Mouse (Mus musculus) heart, embryonic 13.5 days (tissue): ENCODE measurements around the gene Pdyn. TPM values are rescaled to one million over a fixed set of nuclear protein-coding genes. Genes with fewer than 3 reads are reported as not detected.
A peak's percentile ranks its signal among the peaks of the same experiment; 100 is the strongest.

Experiments used
- ATAC-seq: fragments of 200-750 bp; cut with Nextera tagmentation; 2 replicates; pipeline ENCODE4 v1.8.0; 2017; ENCODE audit warnings: moderate TSS enrichment; ENCODE audit not compliant: insufficient number of reproducible peaks, low FRiP score, low TSS enrichment; ENCODE audit errors: extremely low read depth
- H3K27ac ChIP-seq: fragments of 300-500 bp; sonication (generic); replicated peaks from 2 replicates; pipeline ENCODE4 v1.5.1; 2015; ENCODE audit warnings: moderate library complexity, mild to moderate bottlenecking, inconsistent platforms
- H3K27me3 ChIP-seq: fragments of 300-500 bp; sonication (generic); replicated peaks from 2 replicates; pipeline ENCODE4 v1.6.1; 2015; ENCODE audit warnings: mild to moderate bottlenecking, inconsistent platforms
- H3K36me3 ChIP-seq: fragments of 300-500 bp; sonication (generic); 2 replicates; pipeline ENCODE4 v1.6.1; 2015; ENCODE audit warnings: mild to moderate bottlenecking, inconsistent platforms
- H3K4me1 ChIP-seq: fragments of 300-500 bp; sonication (generic); 2 replicates; pipeline ENCODE4 v1.6.1; 2015; ENCODE audit warnings: inconsistent platforms
- H3K4me2 ChIP-seq: fragments of 300-500 bp; sonication (generic); 2 replicates; pipeline ENCODE4 v1.6.1; 2015; ENCODE audit warnings: inconsistent platforms, mild to moderate bottlenecking, moderate library complexity
- H3K4me3 ChIP-seq: fragments of 300-500 bp; sonication (generic); 2 replicates; pipeline ENCODE4 v1.5.1; 2015; ENCODE audit warnings: moderate library complexity, mild to moderate bottlenecking, inconsistent platforms
- H3K9ac ChIP-seq: fragments of 300-500 bp; sonication (generic); 2 replicates; pipeline ENCODE4 v1.6.1; 2015; ENCODE audit warnings: inconsistent platforms, mild to moderate bottlenecking, moderate library complexity
- H3K9me3 ChIP-seq: fragments of 300-500 bp; sonication (generic); 2 replicates; pipeline ENCODE4 v1.6.1; 2016; ENCODE audit warnings: inconsistent platforms
- WGBS: fragments of 180-500 bp; shearing (Covaris S2); methylation state at CpG from one replicate; pipeline ENCODE4 v1.1.7; 2015; ENCODE audit warnings: mixed read lengths; 5-methylcytosine and 5-hydroxymethylcytosine counted together
- polyA plus RNA-seq: library from polyadenylated mRNA; unstranded; fragments of >200 nt; fragmentation: Nextera tagmentation; extraction: Ambion mirVana; gene quantifications from 2 replicates; pipeline ENCODE4 v1.2.1, GENCODE M21; 2015

Gene Pdyn
- 0.14 TPM in 1 of 2 replicates, not detected in the other for polyA plus RNA-seq

DNA sequence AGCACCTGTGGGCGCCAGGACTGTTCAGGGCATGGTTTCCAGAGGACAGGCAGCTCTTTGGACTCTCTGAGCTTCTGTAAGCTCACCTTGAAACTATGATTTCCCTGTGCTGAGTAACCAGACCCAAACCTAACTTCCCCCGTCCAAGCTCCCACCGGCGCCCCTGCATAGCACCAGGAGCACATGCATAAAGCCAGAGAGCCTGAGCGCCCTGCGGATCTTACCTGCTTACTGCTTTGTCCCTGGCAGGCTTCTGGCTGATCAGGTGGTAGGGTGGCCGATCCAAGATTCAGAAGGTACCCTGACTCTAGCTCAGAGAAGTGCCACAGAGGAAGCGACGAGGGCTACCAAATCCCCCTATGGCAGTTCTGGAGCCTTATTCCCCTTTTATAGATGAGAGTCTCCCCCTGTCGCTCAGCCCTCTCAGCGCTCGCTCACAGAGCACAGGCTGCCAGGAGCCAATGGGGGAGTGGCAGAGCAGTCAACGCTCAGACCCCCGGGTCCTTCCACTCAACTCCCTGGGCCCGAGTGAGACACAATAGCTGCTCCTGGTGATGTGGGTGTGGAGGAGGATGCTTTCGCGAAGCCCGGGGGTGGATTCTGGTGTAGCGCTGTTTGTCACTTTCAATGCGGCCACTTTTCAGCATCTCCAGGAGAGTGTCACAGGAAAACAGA is at the start of gene Pdyn:
TSS of gene Pdyn (minus strand) at position 361 of the 675 bp plus-strand sequence.
- Histone ChIP-seq H3K9me3 (no peaks in the 10 kb centered on the region), H3K4me1 (peaks cover 8% of the 10 kb centered on the region; the same call in 1 of the 2 replicates), H3K9ac (no peak within 1 kb of the TSS), H3K4me2 (peak within 1 kb of the TSS; percentile 56), H3K36me3 (no peaks in the 10 kb centered on the region), H3K4me3 (peak within 1 kb of the TSS; percentile 27; the same call in 1 of the 2 replicates), H3K27ac (no peak within 1 kb of the TSS), H3K27me3 (peaks cover 85% of the 10 kb centered on the region)
- no peak for ATAC-seq
- WGBS = 9% methylated on average over 20 of the region's 20 CpGs

GRCm38 (mm10) chr2:129742016-129742415 is 42.4 kb upstream of the Pdyn start:
- Histone ChIP-seq H3K27ac (no peak overlapping the region), H3K9me3 (no peaks in the 10 kb centered on the region), H3K4me2 (no peak overlapping the region), H3K4me3 (no peak overlapping the region), H3K4me1 (no peaks in the 10 kb centered on the region), H3K27me3 (0 out of 2 replicates have a peak, but pooled peaks cover 3% of the 10 kb centered on the region), H3K9ac (no peak overlapping the region), H3K36me3 (no peaks in the 10 kb centered on the region)
- WGBS = 79% methylated on average over 7 of the region's 7 CpGs
- ATAC-seq = no peak

DNA sequence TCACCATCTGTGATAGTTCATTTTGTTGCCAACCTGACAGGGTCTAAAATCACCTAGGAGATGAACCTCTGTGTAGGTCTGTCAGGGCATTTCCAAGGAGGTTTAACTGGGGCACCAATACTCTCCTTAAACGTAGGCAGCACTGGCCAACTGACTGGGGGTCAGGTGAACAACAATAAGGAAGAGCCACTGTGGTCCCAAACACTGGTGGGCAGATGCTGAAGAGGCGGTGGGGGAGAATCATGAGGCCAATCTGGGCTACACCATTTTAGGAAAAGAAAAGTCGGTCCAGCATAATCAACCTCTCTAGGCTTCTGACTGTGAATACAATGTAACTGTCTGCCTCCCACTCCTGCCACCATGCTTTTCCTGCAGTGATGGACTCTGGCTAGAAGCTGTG is 40.9 kb upstream of the Pdyn start:
- no peak for ATAC-seq
- H3K36me3 ChIP-seq = no peaks in the 10 kb centered on the region
- H3K27ac ChIP-seq = no peak overlapping the region
- 0 out of 2 replicates have a peak, but pooled peaks cover 3% of the 10 kb centered on the region for H3K27me3 ChIP-seq
- 84% methylated on average over 3 of the region's 3 CpGs for WGBS
- H3K9ac ChIP-seq = no peak overlapping the region
- H3K4me3 ChIP-seq = no peak overlapping the region
- H3K4me2 ChIP-seq = no peak overlapping the region
- H3K9me3 ChIP-seq = no peaks in the 10 kb centered on the region
- no peaks in the 10 kb centered on the region for H3K4me1 ChIP-seq

DNA sequence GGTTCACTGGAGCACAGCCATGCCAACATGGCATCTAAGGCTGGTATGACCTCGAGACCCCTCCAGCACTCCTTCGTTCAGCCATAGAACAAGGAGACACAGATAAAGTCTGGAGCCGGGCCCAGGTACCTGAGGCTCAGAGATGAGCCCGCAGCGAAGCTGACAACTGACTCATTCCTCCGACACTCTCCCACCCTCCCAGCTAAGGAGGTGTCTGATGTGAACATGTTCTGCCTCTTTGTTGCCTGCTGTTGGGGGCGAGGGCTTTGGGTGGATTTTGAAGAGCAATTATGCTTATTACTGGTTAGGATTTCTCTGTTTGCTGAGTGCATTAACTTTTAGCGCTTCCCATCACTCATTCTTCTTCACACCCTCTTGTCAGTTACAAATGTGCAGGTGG is 34.4 kb upstream of the Pdyn start:
- no peaks in the 10 kb centered on the region for H3K27me3 ChIP-seq
- H3K9ac ChIP-seq = no peak overlapping the region
- 59% methylated on average over 8 of the region's 8 CpGs for WGBS
- H3K36me3 ChIP-seq = no peaks in the 10 kb centered on the region
- ATAC-seq = no peak
- H3K4me2 ChIP-seq = no peak overlapping the region
- no peak overlapping the region for H3K27ac ChIP-seq
- H3K4me3 ChIP-seq = no peak overlapping the region
- H3K9me3 ChIP-seq = no peaks in the 10 kb centered on the region; the same call in 1 of the 2 replicates
- no peaks in the 10 kb centered on the region for H3K4me1 ChIP-seq

- Histone ChIP-seq H3K27ac (no peak overlapping the region), H3K36me3 (no peaks in the 10 kb centered on the region), H3K4me2 (no peak overlapping the region), H3K9me3 (no peaks in the 10 kb centered on the region; the same call in 1 of the 2 replicates), H3K9ac (no peak overlapping the region), H3K4me1 (no peaks in the 10 kb centered on the region), H3K4me3 (no peak overlapping the region), H3K27me3 (no peaks in the 10 kb centered on the region)
- ATAC-seq = no peak
- 63% methylated on average over 1 of the region's 1 CpGs for WGBS
Measured at GRCm38 (mm10) chr2:129729681-129730080, 30.0 kb upstream of the Pdyn start.

GRCm38 (mm10) chr2:129715671-129716070 is 16.0 kb upstream of the Pdyn start:
- Histone ChIP-seq H3K9me3 (no peaks in the 10 kb centered on the region), H3K27me3 (peaks cover 38% of the 10 kb centered on the region), H3K4me3 (no peak overlapping the region), H3K36me3 (no peaks in the 10 kb centered on the region), H3K4me2 (no peak overlapping the region), H3K9ac (no peak overlapping the region), H3K4me1 (no peaks in the 10 kb centered on the region), H3K27ac (no peak overlapping the region)
- no peak for ATAC-seq
- WGBS = 15% methylated on average over 10 of the region's 10 CpGs

DNA sequence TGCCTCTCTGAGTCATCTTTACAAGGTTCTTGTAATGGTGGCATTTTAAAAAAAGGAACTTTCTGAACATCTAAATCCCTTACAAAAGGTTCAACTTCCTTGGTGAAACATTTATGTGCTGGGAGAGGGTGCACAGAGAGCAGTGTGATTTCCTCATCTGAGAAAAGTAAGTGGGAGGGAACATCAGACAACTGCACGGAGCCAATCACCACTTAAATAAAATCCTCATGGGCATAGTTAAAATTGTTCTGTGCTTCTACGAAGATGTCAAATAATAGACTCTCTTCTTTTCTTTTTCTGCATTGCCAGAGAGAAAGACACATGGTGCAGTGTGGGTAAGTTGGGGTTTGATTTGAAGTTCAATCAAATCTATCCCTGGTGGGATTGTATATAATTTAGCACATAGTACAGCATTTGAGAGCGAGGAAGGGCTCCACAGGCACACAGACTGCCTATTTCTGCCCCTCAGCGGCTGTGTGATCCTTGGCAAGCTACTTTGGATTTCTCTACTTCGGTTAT is 13.4 kb upstream of the Pdyn start:
- H3K9me3 ChIP-seq = no peaks in the 10 kb centered on the region
- peaks cover 42% of the 10 kb centered on the region for H3K27me3 ChIP-seq
- H3K27ac ChIP-seq = no peak overlapping the region
- WGBS = 59% methylated on average over 5 of the region's 5 CpGs
- no peak for ATAC-seq
- no peaks in the 10 kb centered on the region for H3K36me3 ChIP-seq
- no peaks in the 10 kb centered on the region for H3K4me1 ChIP-seq
- no peak overlapping the region for H3K4me2 ChIP-seq
- no peak overlapping the region for H3K9ac ChIP-seq
- no peak overlapping the region for H3K4me3 ChIP-seq

DNA sequence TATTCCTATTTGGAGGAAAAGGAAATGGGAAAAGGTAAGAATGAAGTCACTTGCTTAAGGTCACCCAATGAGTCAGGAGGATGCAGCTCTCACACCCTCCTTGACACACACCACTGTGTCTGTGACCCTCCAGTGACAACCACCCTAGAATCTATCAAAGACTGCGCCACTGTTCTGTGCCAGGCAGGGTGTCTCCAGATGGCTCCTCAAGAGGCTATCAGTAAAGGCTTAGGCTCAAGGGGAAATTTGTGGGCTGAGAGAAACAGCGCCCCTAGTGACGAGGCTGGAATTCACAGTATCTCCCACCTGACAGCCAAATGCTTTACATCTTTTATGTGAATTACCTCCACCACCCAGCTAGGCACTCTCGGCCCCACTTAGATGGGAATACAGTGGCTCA is 3.6 kb downstream of the Pdyn start:
- 10% methylated on average over 4 of the region's 4 CpGs for WGBS
- H3K9me3 ChIP-seq = no peaks in the 10 kb centered on the region
- H3K4me2 ChIP-seq = no peak overlapping the region
- peaks cover 8% of the 10 kb centered on the region; the same call in 1 of the 2 replicates for H3K4me1 ChIP-seq
- H3K36me3 ChIP-seq = no peaks in the 10 kb centered on the region
- no peak for ATAC-seq
- no peak overlapping the region for H3K27ac ChIP-seq
- H3K27me3 ChIP-seq = peaks cover 93% of the 10 kb centered on the region
- H3K9ac ChIP-seq = no peak overlapping the region
- no peak overlapping the region for H3K4me3 ChIP-seq

DNA sequence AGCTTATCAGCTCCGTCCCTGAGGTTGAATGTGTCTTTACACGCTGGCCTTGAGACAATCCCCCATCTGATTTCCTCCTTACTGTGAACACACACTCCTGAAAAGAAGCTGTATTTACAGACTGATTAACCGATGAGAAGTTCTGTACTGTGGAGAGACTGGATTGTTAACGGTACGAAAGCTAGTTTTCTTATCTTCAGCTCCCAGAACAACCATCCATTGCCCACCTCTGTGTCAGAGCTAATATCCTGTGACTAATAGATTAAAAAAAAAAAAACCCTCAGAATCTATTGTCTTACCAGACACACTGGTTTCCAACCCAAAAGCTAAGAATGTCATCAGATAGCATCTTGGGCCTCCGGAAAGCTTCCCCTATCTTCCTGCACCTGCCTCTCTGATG is 5.3 kb downstream of the Pdyn start:
- H3K4me1 ChIP-seq = peaks cover 7% of the 10 kb centered on the region
- H3K9me3 ChIP-seq = no peaks in the 10 kb centered on the region
- H3K27ac ChIP-seq = no peak overlapping the region
- WGBS = 48% methylated on average over 6 of the region's 6 CpGs
- ATAC-seq = no peak
- no peak overlapping the region for H3K9ac ChIP-seq
- H3K4me3 ChIP-seq = no peak overlapping the region
- no peaks in the 10 kb centered on the region for H3K36me3 ChIP-seq
- H3K27me3 ChIP-seq = peaks cover 78% of the 10 kb centered on the region
- no peak overlapping the region for H3K4me2 ChIP-seq

- Histone ChIP-seq H3K4me2 (no peak overlapping the region), H3K36me3 (no peaks in the 10 kb centered on the region), H3K27ac (no peak overlapping the region), H3K4me3 (no peak overlapping the region), H3K4me1 (peaks cover 5% of the 10 kb centered on the region), H3K9ac (no peak overlapping the region), H3K27me3 (peaks cover 74% of the 10 kb centered on the region), H3K9me3 (no peaks in the 10 kb centered on the region)
- 76% methylated on average over 8 of the region's 8 CpGs for WGBS
- no peak for ATAC-seq
Measured at GRCm38 (mm10) chr2:129692694-129693093, 7.0 kb downstream of the Pdyn start.

DNA sequence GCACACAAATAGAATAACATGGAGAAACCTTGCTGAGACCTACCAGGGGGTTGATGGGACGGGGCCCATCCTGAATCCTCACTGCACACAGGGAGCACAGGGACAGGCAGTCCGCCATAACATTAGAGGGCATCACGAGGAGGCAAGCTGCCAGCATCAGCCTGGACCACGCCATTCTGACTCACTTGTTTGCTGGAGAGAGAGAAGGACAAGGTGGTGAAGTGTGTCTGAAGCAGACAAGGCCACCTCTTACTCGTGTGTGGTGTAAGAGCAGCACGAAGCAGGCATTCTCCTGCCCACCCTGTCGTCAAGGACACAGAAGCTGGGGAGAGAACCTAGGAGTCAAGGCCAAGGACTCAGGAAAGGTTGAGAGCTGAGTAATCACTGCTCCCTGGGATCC is 9.9 kb downstream of the Pdyn start:
- peaks cover 55% of the 10 kb centered on the region for H3K27me3 ChIP-seq
- no peak overlapping the region for H3K9ac ChIP-seq
- H3K4me1 ChIP-seq = peaks cover 5% of the 10 kb centered on the region
- no peaks in the 10 kb centered on the region for H3K36me3 ChIP-seq
- H3K4me3 ChIP-seq = no peak overlapping the region
- WGBS = 45% methylated on average over 7 of the region's 7 CpGs
- ATAC-seq = no peak
- no peaks in the 10 kb centered on the region for H3K9me3 ChIP-seq
- H3K4me2 ChIP-seq = no peak overlapping the region
- H3K27ac ChIP-seq = no peak overlapping the region
